Mouse (Mus musculus): Measurements from ENCODE around the gene Fubp3. TPM values are rescaled to one million over a fixed set of nuclear protein-coding genes. Genes with fewer than 3 reads are reported as not detected.

Gene Fubp3
- 11.2 and 11.5 TPM in 2 replicates for polyA plus RNA-seq (2012; rRNA removed)

- peak; percentile 71 for TF ChIP-seq POLR2A (IDR thresholded peaks at IDR 0.05; ENCODE audit: control insufficient read depth, low read depth, low read length)
- TF ChIP-seq CTCF (IDR thresholded peaks at IDR 0.05; ENCODE audit: control insufficient read depth, insufficient read depth, insufficient replicate concordance, low read depth, low read length), result no peak
- peak within 1 kb of the TSS; percentile 98 for H3K4me3 ChIP-seq (ENCODE audit: control insufficient read depth, low read depth, low read length)
- peak within 1 kb of the TSS; percentile 87 for H3K27ac ChIP-seq (ENCODE audit: control insufficient read depth, insufficient read depth, low read depth, low read length)
- no peaks in the 10 kb centered on the region for H3K36me3 ChIP-seq (ENCODE audit: control insufficient read depth, insufficient read depth, low read length)
- peaks cover 14% of the 10 kb centered on the region for H3K4me1 ChIP-seq (ENCODE audit: control insufficient read depth, insufficient read depth, low read length)
- no peaks in the 10 kb centered on the region for H3K27me3 ChIP-seq (ENCODE audit: control insufficient read depth, insufficient read depth, low read length)
Measured at GRCm38 (mm10) chr2:31572051-31572914, at the start of gene Fubp3. Gene Fubp3, plus strand, starts transcription at chr2:31572651.

- Histone ChIP-seq H3K4me3 (ENCODE audit: control insufficient read depth, low read depth, low read length) (no peak overlapping the region), H3K27ac (ENCODE audit: control insufficient read depth, insufficient read depth, low read depth, low read length) (no peak overlapping the region), H3K4me1 (ENCODE audit: control insufficient read depth, insufficient read depth, low read length) (no peaks in the 10 kb centered on the region), H3K36me3 (ENCODE audit: control insufficient read depth, insufficient read depth, low read length) (no peaks in the 10 kb centered on the region), H3K27me3 (ENCODE audit: control insufficient read depth, insufficient read depth, low read length) (no peaks in the 10 kb centered on the region)
- TF ChIP-seq POLR2A (IDR thresholded peaks at IDR 0.05; ENCODE audit: control insufficient read depth, low read depth, low read length) (no peak), CTCF (IDR thresholded peaks at IDR 0.05; ENCODE audit: control insufficient read depth, insufficient read depth, insufficient replicate concordance, low read depth, low read length) (no peak)
Measured at GRCm38 (mm10) chr2:31524641-31525040, 47.8 kb upstream of the Fubp3 start.

- Histone ChIP-seq H3K4me1 (ENCODE audit: control insufficient read depth, insufficient read depth, low read length) (no peaks in the 10 kb centered on the region), H3K27ac (ENCODE audit: control insufficient read depth, insufficient read depth, low read depth, low read length) (no peak overlapping the region), H3K36me3 (ENCODE audit: control insufficient read depth, insufficient read depth, low read length) (no peaks in the 10 kb centered on the region), H3K27me3 (ENCODE audit: control insufficient read depth, insufficient read depth, low read length) (no peaks in the 10 kb centered on the region), H3K4me3 (ENCODE audit: control insufficient read depth, low read depth, low read length) (no peak overlapping the region)
- TF ChIP-seq CTCF (IDR thresholded peaks at IDR 0.05; ENCODE audit: control insufficient read depth, insufficient read depth, insufficient replicate concordance, low read depth, low read length), result no peak
- no peak for TF ChIP-seq POLR2A (IDR thresholded peaks at IDR 0.05; ENCODE audit: control insufficient read depth, low read depth, low read length)
Measured at GRCm38 (mm10) chr2:31525778-31526177, 46.7 kb upstream of the Fubp3 start.

GRCm38 (mm10) chr2:31530201-31530600 lies 42.2 kb upstream of the Fubp3 start:
- no peak overlapping the region for H3K4me3 ChIP-seq (ENCODE audit: control insufficient read depth, low read depth, low read length)
- H3K4me1 ChIP-seq (ENCODE audit: control insufficient read depth, insufficient read depth, low read length), result no peaks in the 10 kb centered on the region
- no peaks in the 10 kb centered on the region for H3K27me3 ChIP-seq (ENCODE audit: control insufficient read depth, insufficient read depth, low read length)
- no peak overlapping the region for H3K27ac ChIP-seq (ENCODE audit: control insufficient read depth, insufficient read depth, low read depth, low read length)
- H3K36me3 ChIP-seq (ENCODE audit: control insufficient read depth, insufficient read depth, low read length), result no peaks in the 10 kb centered on the region
- TF ChIP-seq POLR2A (IDR thresholded peaks at IDR 0.05; ENCODE audit: control insufficient read depth, low read depth, low read length), result no peak
- no peak for TF ChIP-seq CTCF (IDR thresholded peaks at IDR 0.05; ENCODE audit: control insufficient read depth, insufficient read depth, insufficient replicate concordance, low read depth, low read length)

- H3K27ac ChIP-seq (ENCODE audit: control insufficient read depth, insufficient read depth, low read depth, low read length), result peak overlapping the region; percentile 63
- peak overlapping the region; percentile 81 for H3K4me3 ChIP-seq (ENCODE audit: control insufficient read depth, low read depth, low read length)
- no peaks in the 10 kb centered on the region for H3K36me3 ChIP-seq (ENCODE audit: control insufficient read depth, insufficient read depth, low read length)
- TF ChIP-seq POLR2A (IDR thresholded peaks at IDR 0.05; ENCODE audit: control insufficient read depth, low read depth, low read length) (no peak), CTCF (IDR thresholded peaks at IDR 0.05; ENCODE audit: control insufficient read depth, insufficient read depth, insufficient replicate concordance, low read depth, low read length) (no peak)
- no peaks in the 10 kb centered on the region for H3K27me3 ChIP-seq (ENCODE audit: control insufficient read depth, insufficient read depth, low read length)
- H3K4me1 ChIP-seq (ENCODE audit: control insufficient read depth, insufficient read depth, low read length), result peaks cover 10% of the 10 kb centered on the region
Measured at GRCm38 (mm10) chr2:31537054-31537453, 35.4 kb upstream of the Fubp3 start.

GRCm38 (mm10) chr2:31538745-31539144 lies 33.7 kb upstream of the Fubp3 start:
- Histone ChIP-seq H3K27ac (ENCODE audit: control insufficient read depth, insufficient read depth, low read depth, low read length) (no peak overlapping the region), H3K4me1 (ENCODE audit: control insufficient read depth, insufficient read depth, low read length) (peaks cover 10% of the 10 kb centered on the region), H3K4me3 (ENCODE audit: control insufficient read depth, low read depth, low read length) (no peak overlapping the region), H3K36me3 (ENCODE audit: control insufficient read depth, insufficient read depth, low read length) (no peaks in the 10 kb centered on the region), H3K27me3 (ENCODE audit: control insufficient read depth, insufficient read depth, low read length) (no peaks in the 10 kb centered on the region)
- no peak for TF ChIP-seq POLR2A (IDR thresholded peaks at IDR 0.05; ENCODE audit: control insufficient read depth, low read depth, low read length)
- no peak for TF ChIP-seq CTCF (IDR thresholded peaks at IDR 0.05; ENCODE audit: control insufficient read depth, insufficient read depth, insufficient replicate concordance, low read depth, low read length)

GRCm38 (mm10) chr2:31541581-31541980 lies 30.9 kb upstream of the Fubp3 start:
- H3K27ac ChIP-seq (ENCODE audit: control insufficient read depth, insufficient read depth, low read depth, low read length), result no peak overlapping the region
- TF ChIP-seq CTCF (IDR thresholded peaks at IDR 0.05; ENCODE audit: control insufficient read depth, insufficient read depth, insufficient replicate concordance, low read depth, low read length) (no peak), POLR2A (IDR thresholded peaks at IDR 0.05; ENCODE audit: control insufficient read depth, low read depth, low read length) (no peak)
- no peaks in the 10 kb centered on the region for H3K36me3 ChIP-seq (ENCODE audit: control insufficient read depth, insufficient read depth, low read length)
- H3K4me3 ChIP-seq (ENCODE audit: control insufficient read depth, low read depth, low read length), result no peak overlapping the region
- no peaks in the 10 kb centered on the region for H3K27me3 ChIP-seq (ENCODE audit: control insufficient read depth, insufficient read depth, low read length)
- peaks cover 10% of the 10 kb centered on the region for H3K4me1 ChIP-seq (ENCODE audit: control insufficient read depth, insufficient read depth, low read length)

All from testis, adult 2 months (tissue).